Mouse (Mus musculus): ENCODE measurements around the gene Pla2g2e. TPM values are rescaled to one million over a fixed set of nuclear protein-coding genes. Genes with fewer than 3 reads are reported as not detected.

Gene Pla2g2e
- polyA plus RNA-seq, 1 experiment from 2014 or later = not detected

DNA sequence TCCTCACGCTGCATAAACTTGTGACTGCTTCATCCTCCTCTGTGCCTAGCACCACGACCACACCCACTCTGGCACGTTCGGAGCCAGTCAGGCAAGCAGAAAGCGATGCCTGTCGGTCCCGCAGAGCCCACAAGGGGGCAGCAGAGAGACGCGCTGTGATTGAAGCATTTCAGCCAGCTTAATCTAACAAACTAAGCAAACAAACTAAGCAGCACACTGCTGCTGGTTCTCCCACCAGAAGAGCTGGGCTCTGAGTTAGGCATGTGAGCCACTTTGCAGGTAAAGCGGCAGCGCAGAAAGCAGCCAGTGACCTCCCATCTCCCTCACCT is 44.4 kb downstream of the Pla2g2e start:
- 2% methylated on average over 11 of the region's 11 CpGs for WGBS
- Histone ChIP-seq H3K4me1 (replicated peaks) (peaks cover 8% of the 10 kb centered on the region), H3K4me2 (replicated peaks) (peak overlapping the region; percentile 51), H3K9ac (replicated peaks) (peak overlapping the region; percentile 42; the same call in 1 of the 2 replicates), H3K4me3 (replicated peaks) (peak overlapping the region; percentile 26), H3K36me3 (no peaks in the 10 kb centered on the region), H3K27me3 (no peaks in the 10 kb centered on the region), H3K9me3 (peaks cover 3% of the 10 kb centered on the region; the same call in 1 of the 2 replicates), H3K27ac (no peak overlapping the region)
- peak; percentile 84 for ATAC-seq

DNA sequence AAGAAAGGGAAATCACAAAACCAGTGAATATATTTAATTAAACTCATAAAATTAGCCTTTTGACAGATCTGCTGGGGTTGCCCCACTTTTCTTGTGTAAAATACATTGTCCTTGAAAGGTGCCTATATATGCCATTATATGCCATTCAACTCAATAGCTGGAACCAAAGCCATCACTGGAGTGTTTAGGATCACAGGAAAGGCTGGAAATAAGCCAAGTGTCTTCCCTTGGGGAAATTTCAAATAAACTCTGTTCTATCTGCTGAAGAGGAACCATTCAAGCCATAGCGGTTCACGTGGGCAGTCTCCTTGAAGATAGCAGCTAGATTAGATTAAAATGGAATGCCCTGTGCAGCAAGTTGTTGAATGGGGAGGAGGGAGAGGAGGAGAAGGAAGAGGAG is 47.8 kb downstream of the Pla2g2e start:
- Histone ChIP-seq H3K27me3 (no peaks in the 10 kb centered on the region), H3K4me2 (replicated peaks) (no peak overlapping the region), H3K27ac (no peak overlapping the region), H3K4me3 (replicated peaks) (no peak overlapping the region), H3K36me3 (no peaks in the 10 kb centered on the region), H3K9me3 (no peaks in the 10 kb centered on the region), H3K9ac (replicated peaks) (no peak overlapping the region), H3K4me1 (replicated peaks) (peaks cover 8% of the 10 kb centered on the region)
- no peak for ATAC-seq
- WGBS = 75% methylated on average over 2 of the region's 2 CpGs

Other genes with a start within 250 kb of the Pla2g2e start
- gene Vwa5b1, start 242.1 kb upstream of the Pla2g2e start, polyA plus RNA-seq (2015; fragmentation: Nextera tagmentation; extraction: Ambion mirVana) = 0.63 and 0.82 TPM in 2 replicates
- gene Pla2g2c, start 153.2 kb upstream of the Pla2g2e start, polyA plus RNA-seq (2015; fragmentation: Nextera tagmentation; extraction: Ambion mirVana) = 0.66 and 0.73 TPM in 2 replicates
- 2.5 and 3.1 TPM in 2 replicates for gene Ubxn10, start 140.8 kb upstream of the Pla2g2e start, polyA plus RNA-seq (2015; fragmentation: Nextera tagmentation; extraction: Ambion mirVana)
- gene Pla2g2f, start 120.3 kb upstream of the Pla2g2e start, polyA plus RNA-seq (2015; fragmentation: Nextera tagmentation; extraction: Ambion mirVana) = 0.16 TPM in 1 of 2 replicates, not detected in the other
- 0.07 and 0.22 TPM in 2 replicates for gene Pla2g2d, start 102.2 kb upstream of the Pla2g2e start, polyA plus RNA-seq (2015; fragmentation: Nextera tagmentation; extraction: Ambion mirVana)
- gene Pla2g5, start 14.5 kb upstream of the Pla2g2e start, polyA plus RNA-seq (2015; fragmentation: Nextera tagmentation; extraction: Ambion mirVana) = 0.27 and 0.59 TPM in 2 replicates
- not detected in 2 replicates for gene Gm13030, start 4.0 kb upstream of the Pla2g2e start, polyA plus RNA-seq (2015; fragmentation: Nextera tagmentation; extraction: Ambion mirVana)
- 2.4 and 2.5 TPM in 2 replicates for gene Otud3, start 36.0 kb downstream of the Pla2g2e start, polyA plus RNA-seq (2015; fragmentation: Nextera tagmentation; extraction: Ambion mirVana)
- gene Rnf186, start 89.2 kb downstream of the Pla2g2e start, polyA plus RNA-seq (2015; fragmentation: Nextera tagmentation; extraction: Ambion mirVana) = 0.15 and 0.20 TPM in 2 replicates
- 0.36 and 0.50 TPM in 2 replicates for gene Tmco4, start 94.9 kb downstream of the Pla2g2e start, polyA plus RNA-seq (2015; fragmentation: Nextera tagmentation; extraction: Ambion mirVana)
- 0.11 and 0.14 TPM in 2 replicates for gene Htr6, start 197.6 kb downstream of the Pla2g2e start, polyA plus RNA-seq (2015; fragmentation: Nextera tagmentation; extraction: Ambion mirVana)
- 22.1 and 32.0 TPM in 2 replicates for gene Nbl1, start 215.1 kb downstream of the Pla2g2e start, polyA plus RNA-seq (2015; fragmentation: Nextera tagmentation; extraction: Ambion mirVana)

Data from midbrain, embryonic 13.5 days (tissue).